ENCODE assay signal across 14 mouse cellular contexts in genomic region chr1:132537736-132538135, GRCm38 (mm10). TPM values are rescaled to one million over a fixed set of nuclear protein-coding genes. Genes with fewer than 3 reads are reported as not detected.
A peak's percentile ranks its signal among the peaks of the same experiment; 100 is the strongest.
DNase-seq lines count a peak whose midpoint lies in the region; ATAC-seq lines count a peak whose summit lies in the region.
"Had no signal": no experiment of that assay in that cellular context is flagged by ENCODE, and none has a peak within 500 bp of the region (broad histone marks: within the 10 kb centered on the region; RNA-seq: fewer than 3 reads in every experiment).

No protein-coding gene starts in this region.

- no peak overlapping the region for H3K4me3 ChIP-seq in hindbrain, embryonic 10.5 days
- H3K4me3 ChIP-seq in hindbrain, embryonic 11.5 days (ENCODE audit: low read depth, low read length): no peak overlapping the region
- no peak overlapping the region for H3K4me3 ChIP-seq in midbrain, embryonic 11.5 days (ENCODE audit: low read depth, low read length)
- H3K4me3 ChIP-seq in midbrain, embryonic 15.5 days: no peak overlapping the region
- H3K4me3 ChIP-seq in midbrain, embryonic 14.5 days (replicated peaks; ENCODE audit: low read depth, low read length): no peak overlapping the region
- H3K4me3 ChIP-seq: embryonic facial prominence, embryonic 15.5 days; limb, embryonic 12.5 days had no signal

- H3K27me3 ChIP-seq in hindbrain, embryonic 10.5 days (ENCODE audit: insufficient read depth, poor library complexity, severe bottlenecking): peaks cover 77% of the 10 kb centered on the region
- H3K27me3 ChIP-seq in hindbrain, embryonic 11.5 days (ENCODE audit: control insufficient read depth, insufficient read depth, low read length): peaks cover 16% of the 10 kb centered on the region
- H3K27me3 ChIP-seq in midbrain, embryonic 11.5 days (ENCODE audit: control insufficient read depth, insufficient read depth, low read length): peaks cover 10% of the 10 kb centered on the region
- no peaks in the 10 kb centered on the region for H3K27me3 ChIP-seq in midbrain, embryonic 15.5 days (replicated peaks)
- no peaks in the 10 kb centered on the region for H3K27me3 ChIP-seq in midbrain, embryonic 14.5 days (ENCODE audit: control insufficient read depth, insufficient read depth, low read length)

- H3K9me3 ChIP-seq in hindbrain, embryonic 10.5 days: no peaks in the 10 kb centered on the region
- no peaks in the 10 kb centered on the region for H3K9me3 ChIP-seq in hindbrain, embryonic 11.5 days (ENCODE audit: control insufficient read depth, low read length)
- no peaks in the 10 kb centered on the region for H3K9me3 ChIP-seq in midbrain, embryonic 11.5 days (ENCODE audit: control insufficient read depth, low read length)
- H3K9me3 ChIP-seq in midbrain, embryonic 15.5 days: no peaks in the 10 kb centered on the region
- no peaks in the 10 kb centered on the region for H3K9me3 ChIP-seq in midbrain, embryonic 14.5 days (ENCODE audit: control insufficient read depth, low read length)
- H3K9me3 ChIP-seq: embryonic facial prominence, embryonic 15.5 days; limb, embryonic 12.5 days had no signal

- 0 out of 2 replicates have a peak overlapping the region, but pooled peaks have one; percentile 43 for H3K27ac ChIP-seq in hindbrain, embryonic 10.5 days
- no peak overlapping the region for H3K27ac ChIP-seq in hindbrain, embryonic 11.5 days (ENCODE audit: low read depth, low read length)
- H3K27ac ChIP-seq in midbrain, embryonic 11.5 days (ENCODE audit: low read depth, low read length): no peak overlapping the region
- H3K27ac ChIP-seq in midbrain, embryonic 15.5 days: no peak overlapping the region
- H3K27ac ChIP-seq in midbrain, embryonic 14.5 days (replicated peaks; ENCODE audit: low read depth, low read length): no peak overlapping the region
- H3K27ac ChIP-seq: embryonic facial prominence, embryonic 15.5 days; limb, embryonic 12.5 days had no signal

- no peak overlapping the region for H3K4me2 ChIP-seq in hindbrain, embryonic 11.5 days (replicated peaks; ENCODE audit: low read depth, low read length)
- H3K4me2 ChIP-seq in midbrain, embryonic 11.5 days: no peak overlapping the region
- no peak overlapping the region for H3K4me2 ChIP-seq in midbrain, embryonic 15.5 days
- H3K4me2 ChIP-seq in midbrain, embryonic 14.5 days (ENCODE audit: low read length): peak overlapping the region; percentile 75
- H3K4me2 ChIP-seq: embryonic facial prominence, embryonic 15.5 days; limb, embryonic 12.5 days had no signal

- ATAC-seq in hindbrain, embryonic 11.5 days (ENCODE audit: low FRiP score): no peak
- ATAC-seq in midbrain, embryonic 11.5 days (ENCODE audit: low FRiP score): no peak
- no peak for ATAC-seq in midbrain, embryonic 15.5 days (replicated peaks)
- no peak for ATAC-seq in midbrain, embryonic 14.5 days (ENCODE audit: low FRiP score, low TSS enrichment)

- H3K36me3 ChIP-seq in hindbrain, embryonic 10.5 days: 0 out of 2 replicates have a peak, but pooled peaks cover 4% of the 10 kb centered on the region
- H3K36me3 ChIP-seq in hindbrain, embryonic 11.5 days (ENCODE audit: control insufficient read depth, insufficient read depth, low read length): no peaks in the 10 kb centered on the region
- H3K36me3 ChIP-seq in midbrain, embryonic 11.5 days (ENCODE audit: control insufficient read depth, insufficient read depth, low read length): no peaks in the 10 kb centered on the region
- no peaks in the 10 kb centered on the region for H3K36me3 ChIP-seq in midbrain, embryonic 15.5 days (replicated peaks)
- peaks cover 4% of the 10 kb centered on the region; the same call in 1 of the 2 replicates for H3K36me3 ChIP-seq in midbrain, embryonic 14.5 days (ENCODE audit: control insufficient read depth, insufficient read depth, low read length)
- H3K36me3 ChIP-seq: embryonic facial prominence, embryonic 15.5 days; limb, embryonic 12.5 days had no signal

- no peak for DNase-seq in hindbrain, embryonic 10.5 days (ENCODE audit: low spot score)
- no peak for DNase-seq in hindbrain, embryonic 11.5 days (ENCODE audit: low spot score)
- peak; percentile 37 for DNase-seq in midbrain, embryonic 11.5 days (ENCODE audit: low spot score, missing footprints)
- DNase-seq in cerebellum, adult 8-10 months: peak; percentile 86
- DNase-seq in midbrain, embryonic 14.5 days: no peak
- no peak for DNase-seq in spleen, adult 12 weeks (ENCODE audit: low spot score)
- DNase-seq in retina, embryonic 14.5 days (ENCODE audit: low spot score): no peak
- DNase-seq: adrenal gland, postnatal 25 days; B cell, adult 2 months; heart, adult 11 months; kidney, postnatal 14 days had no signal

- H3K9ac ChIP-seq in hindbrain, embryonic 11.5 days (ENCODE audit: low read depth, low read length): no peak overlapping the region
- H3K9ac ChIP-seq in midbrain, embryonic 11.5 days (ENCODE audit: low read length): no peak overlapping the region
- H3K9ac ChIP-seq in midbrain, embryonic 15.5 days: no peak overlapping the region
- no peak overlapping the region for H3K9ac ChIP-seq in midbrain, embryonic 14.5 days (replicated peaks; ENCODE audit: low read length)
- H3K9ac ChIP-seq: embryonic facial prominence, embryonic 15.5 days; limb, embryonic 12.5 days had no signal

- peaks cover 63% of the 10 kb centered on the region for H3K4me1 ChIP-seq in hindbrain, embryonic 10.5 days (replicated peaks)
- H3K4me1 ChIP-seq in hindbrain, embryonic 11.5 days (replicated peaks; ENCODE audit: control insufficient read depth, insufficient read depth, low read length): peaks cover 7% of the 10 kb centered on the region; the same call in 1 of the 2 replicates
- H3K4me1 ChIP-seq in midbrain, embryonic 11.5 days (ENCODE audit: control insufficient read depth, insufficient read depth, low read length): peaks cover 15% of the 10 kb centered on the region
- peaks cover 53% of the 10 kb centered on the region for H3K4me1 ChIP-seq in midbrain, embryonic 15.5 days
- H3K4me1 ChIP-seq in midbrain, embryonic 14.5 days (ENCODE audit: control insufficient read depth, insufficient read depth, low read length): peaks cover 63% of the 10 kb centered on the region

- WGBS in hindbrain, embryonic 10.5 days: 84% methylated on average over 5 of the region's 5 CpGs
- 77% methylated on average over 5 of the region's 5 CpGs for WGBS in hindbrain, embryonic 11.5 days
- 77% methylated on average over 5 of the region's 5 CpGs for WGBS in midbrain, embryonic 11.5 days
- 65% methylated on average over 5 of the region's 5 CpGs for WGBS in midbrain, embryonic 15.5 days
- 66% methylated on average over 5 of the region's 5 CpGs for WGBS in midbrain, embryonic 14.5 days

RNA-seq across cellular contexts. Expression of gene Cntn2, which starts 5.3 kb away (rescaled TPM):
- polyA plus RNA-seq in hindbrain, embryonic 10.5 days (2016; fragmentation: Nextera tagmentation; extraction: Ambion mirVana): 41.2 and 87.6 TPM in 2 replicates
- 45.9 and 68.9 TPM in 2 replicates for polyA plus RNA-seq in hindbrain, embryonic 11.5 days (2014; fragmentation: Nextera tagmentation; extraction: Ambion mirVana)
- polyA plus RNA-seq in midbrain, embryonic 11.5 days (2014; fragmentation: Nextera tagmentation; extraction: Ambion mirVana): 30.9 and 31.4 TPM in 2 replicates
- 38.9 and 44.0 TPM in 2 replicates for polyA plus RNA-seq in midbrain, embryonic 15.5 days (2015; fragmentation: Nextera tagmentation; extraction: Ambion mirVana)
- 36.9 and 65.3 TPM in 2 replicates for polyA plus RNA-seq in midbrain, embryonic 14.5 days (2014; fragmentation: Nextera tagmentation; extraction: Ambion mirVana)

RNA-seq across cellular contexts. Expression of gene Tmem81, which starts 31.7 kb away (rescaled TPM):
- 1.1 and 1.9 TPM in 2 replicates for polyA plus RNA-seq in hindbrain, embryonic 10.5 days (2016; fragmentation: Nextera tagmentation; extraction: Ambion mirVana)
- polyA plus RNA-seq in hindbrain, embryonic 11.5 days (2014; fragmentation: Nextera tagmentation; extraction: Ambion mirVana): 1.3 TPM in 2 replicates
- 0.86 and 1.5 TPM in 2 replicates for polyA plus RNA-seq in midbrain, embryonic 11.5 days (2014; fragmentation: Nextera tagmentation; extraction: Ambion mirVana)
- polyA plus RNA-seq in midbrain, embryonic 15.5 days (2015; fragmentation: Nextera tagmentation; extraction: Ambion mirVana): 0.99 and 1.0 TPM in 2 replicates
- polyA plus RNA-seq in midbrain, embryonic 14.5 days (2014; fragmentation: Nextera tagmentation; extraction: Ambion mirVana): 1.1 and 1.3 TPM in 2 replicates

Comparison
In these comparisons a context has a peak if more than half of its experiments do, and no peak if none do; other contexts are left out.
1. DNase-seq: peak in midbrain, embryonic 11.5 days (single experiment) and cerebellum, adult 8-10 months (single experiment); none in hindbrain, embryonic 10.5 days (single experiment), hindbrain, embryonic 11.5 days (single experiment), midbrain, embryonic 14.5 days (single experiment), spleen, adult 12 weeks (single experiment) and retina, embryonic 14.5 days (single experiment).